In genomic region chr2:131820088-131820675, GRCm38 (mm10) we compare ENCODE assay signal across 8 mouse cellular contexts. TPM values are rescaled to one million over a fixed set of nuclear protein-coding genes. Genes with fewer than 3 reads are reported as not detected.
DNase-seq lines count a peak whose midpoint lies in the region; ATAC-seq and TF ChIP-seq lines count a peak whose summit lies in the region.

No protein-coding gene starts in this region.

- no peaks in the 10 kb centered on the region for H3K9me3 ChIP-seq in G1E (replicated peaks)
- H3K9me3 ChIP-seq in forebrain, postnatal 0 days (ENCODE audit: low read length): no peaks in the 10 kb centered on the region
- no peaks in the 10 kb centered on the region for H3K9me3 ChIP-seq in hindbrain, embryonic 10.5 days
- H3K9me3 ChIP-seq in lung, embryonic 16.5 days (ENCODE audit: control insufficient read depth, low read length): no peaks in the 10 kb centered on the region

- H3K4me3 ChIP-seq in G1E (ENCODE audit: low read depth, low read length): no peak overlapping the region
- no peak overlapping the region for H3K4me3 ChIP-seq in forebrain, postnatal 0 days (ENCODE audit: low read depth, low read length)
- H3K4me3 ChIP-seq in hindbrain, embryonic 10.5 days: peak overlapping the region; percentile 24
- H3K4me3 ChIP-seq in lung, embryonic 16.5 days (ENCODE audit: low read length): peak overlapping the region; percentile 29

- H3K4me2 ChIP-seq in forebrain, postnatal 0 days (ENCODE audit: low read depth): peak overlapping the region; percentile 32; the same call in 1 of the 2 replicates
- H3K4me2 ChIP-seq in lung, embryonic 16.5 days (ENCODE audit: low read depth, low read length): peak overlapping the region; percentile 59

- no peak overlapping the region for H3K9ac ChIP-seq in forebrain, postnatal 0 days
- H3K9ac ChIP-seq in lung, embryonic 16.5 days (ENCODE audit: low read length): peak overlapping the region; percentile 41; the same call in 1 of the 2 replicates

- TF ChIP-seq CTCF in G1E (IDR thresholded peaks at IDR 0.05; ENCODE audit: low read depth, low read length): peak; percentile 90
- TF ChIP-seq CTCF in forebrain, postnatal 0 days (IDR thresholded peaks at IDR 0.05; ENCODE audit: low read depth): peak; percentile 94

- 22% methylated on average over 14 of the region's 14 CpGs for WGBS in forebrain, postnatal 0 days
- WGBS in hindbrain, embryonic 10.5 days: 22% methylated on average over 14 of the region's 14 CpGs
- WGBS in lung, embryonic 16.5 days: 15% methylated on average over 14 of the region's 14 CpGs

- H3K27me3 ChIP-seq in G1E (ENCODE audit: insufficient read depth, low read length): peaks cover 11% of the 10 kb centered on the region
- H3K27me3 ChIP-seq in forebrain, postnatal 0 days (ENCODE audit: insufficient read depth, low read length): no peaks in the 10 kb centered on the region
- peaks cover 5% of the 10 kb centered on the region; the same call in 1 of the 2 replicates for H3K27me3 ChIP-seq in hindbrain, embryonic 10.5 days (ENCODE audit: insufficient read depth, poor library complexity, severe bottlenecking)
- no peaks in the 10 kb centered on the region for H3K27me3 ChIP-seq in lung, embryonic 16.5 days (ENCODE audit: control insufficient read depth, insufficient read depth, low read depth, low read length)

- no peak overlapping the region for H3K27ac ChIP-seq in forebrain, postnatal 0 days (ENCODE audit: low read depth, low read length)
- H3K27ac ChIP-seq in hindbrain, embryonic 10.5 days: no peak overlapping the region
- no peak overlapping the region for H3K27ac ChIP-seq in lung, embryonic 16.5 days (ENCODE audit: low read length)

- peak; percentile 60 for DNase-seq in G1E (ENCODE audit: low spot score)
- peak; percentile 80 to 88 for DNase-seq in cerebellum, adult 18-20 months
- peak; percentile 92 for DNase-seq in forebrain, postnatal 0 days
- DNase-seq in hindbrain, embryonic 10.5 days (ENCODE audit: low spot score): peak; percentile 83
- peak; percentile 90 for DNase-seq in layer of hippocampus, adult 9-10 months (ENCODE audit: low spot score)
- peak; percentile 82 for DNase-seq in ovary, postnatal 14 days (ENCODE audit: low spot score)
- peak; percentile 65 to 85 for DNase-seq in thymus, postnatal 10 days (ENCODE audit: low spot score in 2 of 2)

- peaks cover 50% of the 10 kb centered on the region for H3K4me1 ChIP-seq in G1E (ENCODE audit: insufficient read depth, low read depth, low read length)
- no peaks in the 10 kb centered on the region for H3K4me1 ChIP-seq in forebrain, postnatal 0 days (ENCODE audit: insufficient read depth)
- peaks cover 22% of the 10 kb centered on the region; the same call in 1 of the 2 replicates for H3K4me1 ChIP-seq in hindbrain, embryonic 10.5 days (replicated peaks)
- peaks cover 4% of the 10 kb centered on the region; the same call in 1 of the 2 replicates for H3K4me1 ChIP-seq in lung, embryonic 16.5 days (replicated peaks; ENCODE audit: control insufficient read depth, insufficient read depth, low read length)

- ATAC-seq in G1E (ENCODE audit: extremely low read depth, insufficient number of reproducible peaks, low FRiP score, poor library complexity, severe bottlenecking): peak; percentile 50
- ATAC-seq in forebrain, postnatal 0 days: peak; percentile 76
- ATAC-seq in lung, embryonic 16.5 days (ENCODE audit: low read depth): 0 out of 2 replicates have a peak, but pooled peaks have one; percentile 59

- H3K36me3 ChIP-seq in G1E (replicated peaks): no peaks in the 10 kb centered on the region
- H3K36me3 ChIP-seq in forebrain, postnatal 0 days (ENCODE audit: insufficient read depth): no peaks in the 10 kb centered on the region
- no peaks in the 10 kb centered on the region for H3K36me3 ChIP-seq in hindbrain, embryonic 10.5 days
- H3K36me3 ChIP-seq in lung, embryonic 16.5 days (ENCODE audit: control insufficient read depth, insufficient read depth, low read length): no peaks in the 10 kb centered on the region

RNA-seq across cellular contexts. Expression of gene Erv3, which starts 39.4 kb away (rescaled TPM):
- 393 and 534 TPM in 2 replicates for total RNA-seq in G1E (2014; fragmentation: Nextera tagmentation)
- 60.3 and 62.5 TPM in 2 replicates for total RNA-seq in G1E (2017)
- 5.2 and 5.9 TPM in 2 replicates for polyA plus RNA-seq in G1E (2012)
- not detected in 2 replicates for total RNA-seq in forebrain, postnatal 0 days (2014; rRNA removed)
- polyA plus RNA-seq in forebrain, postnatal 0 days (2015; fragmentation: Nextera tagmentation; extraction: Ambion mirVana): 0.06 TPM in 1 of 2 replicates, not detected in the other
- polyA plus RNA-seq in hindbrain, embryonic 10.5 days (2016; fragmentation: Nextera tagmentation; extraction: Ambion mirVana): 0.05 TPM in 1 of 2 replicates, not detected in the other
- not detected in 2 replicates for polyA plus RNA-seq in lung, embryonic 16.5 days (2015; fragmentation: Nextera tagmentation; extraction: Ambion mirVana)

Comparison
In these comparisons a context has a peak if more than half of its experiments do, and no peak if none do; other contexts are left out.
1. H3K4me3 ChIP-seq: peak in hindbrain, embryonic 10.5 days (single experiment) and lung, embryonic 16.5 days (single experiment); none in G1E (single experiment) and forebrain, postnatal 0 days (single experiment).
2. Peak in every context shown above with its lines, with median percentiles within 50 percentile points of each other: ATAC-seq and DNase-seq.